Mouse (Mus musculus) liver, embryonic 13.5 days (tissue): ENCODE results near the gene Gm42906. TPM values are rescaled to one million over a fixed set of nuclear protein-coding genes. Genes with fewer than 3 reads are reported as not detected.

Experiments used
- ATAC-seq: fragments of 200-750 bp; cut with Nextera tagmentation; 2 replicates; pipeline ENCODE4 v1.8.0; 2017; ENCODE audit warnings: low read depth, mild to moderate bottlenecking, moderate number of reproducible peaks, moderate library complexity
- DNase-seq: peaks from one replicate; pipeline ENCODE4 v3.0.0; 2022
- H3K27ac ChIP-seq: fragments of 300-500 bp; sonication (generic); 2 replicates; pipeline ENCODE4 v1.5.1; 2015; ENCODE audit warnings: moderate library complexity, mild to moderate bottlenecking, inconsistent platforms
- H3K27me3 ChIP-seq: fragments of 300-500 bp; sonication (generic); 2 replicates; pipeline ENCODE4 v1.6.1; 2015; ENCODE audit warnings: mild to moderate bottlenecking, inconsistent platforms
- H3K36me3 ChIP-seq: fragments of 300-500 bp; sonication (generic); 2 replicates; pipeline ENCODE4 v1.6.1; 2015; ENCODE audit warnings: mild to moderate bottlenecking, inconsistent platforms
- H3K4me1 ChIP-seq: fragments of 300-500 bp; sonication (generic); replicated peaks from 2 replicates; pipeline ENCODE4 v1.6.1; 2015; ENCODE audit warnings: inconsistent platforms
- H3K4me2 ChIP-seq: fragments of 300-500 bp; sonication (generic); 2 replicates; pipeline ENCODE4 v1.6.1; 2015; ENCODE audit warnings: inconsistent platforms, mild to moderate bottlenecking, moderate library complexity
- H3K4me3 ChIP-seq: fragments of 300-500 bp; sonication (generic); replicated peaks from 2 replicates; pipeline ENCODE4 v1.5.1; 2015; ENCODE audit warnings: mild to moderate bottlenecking, inconsistent platforms
- H3K9ac ChIP-seq: fragments of 300-500 bp; sonication (generic); 2 replicates; pipeline ENCODE4 v1.6.1; 2015; ENCODE audit warnings: mild to moderate bottlenecking, inconsistent platforms
- H3K9me3 ChIP-seq: fragments of 300-500 bp; sonication (generic); replicated peaks from 2 replicates; pipeline ENCODE4 v1.6.1; 2016; ENCODE audit warnings: inconsistent platforms
- WGBS: fragments of 180-500 bp; shearing (Covaris S2); methylation state at CpG from one replicate; pipeline ENCODE4 v1.1.7; 2015; ENCODE audit not compliant: insufficient replicate concordance; 5-methylcytosine and 5-hydroxymethylcytosine counted together
- polyA plus RNA-seq: library from polyadenylated mRNA; unstranded; fragments of >200 nt; fragmentation: Nextera tagmentation; extraction: Ambion mirVana; gene quantifications from 2 replicates; pipeline ENCODE4 v1.2.1, GENCODE M21; 2015

The Gm42906 gene
- polyA plus RNA-seq, 1 experiment from 2014 or later: not detected

DNA sequence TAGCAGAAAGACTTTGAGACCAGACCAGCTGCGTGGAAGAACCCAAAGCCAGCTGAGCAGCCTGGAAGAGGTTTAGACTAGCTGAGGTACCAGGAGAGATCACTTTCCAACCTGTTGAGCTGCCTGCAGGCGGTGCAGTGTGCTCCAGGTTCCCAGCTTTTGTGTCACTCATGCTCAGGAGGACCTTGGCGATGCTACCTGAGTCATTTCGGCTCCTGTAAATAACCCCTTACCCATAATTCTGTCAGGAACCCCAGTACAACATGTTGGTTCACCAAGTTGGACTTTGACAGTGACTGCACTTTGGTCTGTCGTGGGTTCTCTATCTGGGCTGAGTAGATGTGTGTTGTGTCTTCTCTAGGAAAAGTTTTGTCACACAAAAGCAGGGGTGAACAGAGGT lies 409.5 kb downstream of the Gm42906 start:
- no peak overlapping the region for H3K4me3 ChIP-seq
- H3K9ac ChIP-seq: no peak overlapping the region
- no peaks in the 10 kb centered on the region for H3K36me3 ChIP-seq
- DNase-seq (no peak), ATAC-seq (no peak)
- H3K27me3 ChIP-seq: no peaks in the 10 kb centered on the region
- H3K27ac ChIP-seq: no peak overlapping the region
- no peak overlapping the region for H3K4me2 ChIP-seq
- no peaks in the 10 kb centered on the region for H3K4me1 ChIP-seq
- H3K9me3 ChIP-seq: peaks cover 5% of the 10 kb centered on the region; the same call in 1 of the 2 replicates
- WGBS: 48% methylated on average over 5 of the region's 5 CpGs

Other genes with a start within 250 kb of the Gm42906 start
- 1.2 TPM in 2 replicates for gene Stard13, start 194.3 kb downstream of the Gm42906 start, polyA plus RNA-seq
- gene Vmn2r18, start 177.9 kb upstream of the Gm42906 start, polyA plus RNA-seq: not detected in 2 replicates
- gene Rfc3, start 223.1 kb upstream of the Gm42906 start, polyA plus RNA-seq: 57.2 and 63.3 TPM in 2 replicates